Mouse (Mus musculus) embryonic facial prominence, embryonic 11.5 days (tissue): ENCODE data around the gene Banp. TPM values are rescaled to one million over a fixed set of nuclear protein-coding genes. Genes with fewer than 3 reads are reported as not detected.

ENCODE experiments used
- ATAC-seq: fragments of 200-750 bp; cut with Nextera tagmentation; replicated peaks from 2 replicates; pipeline ENCODE4 v1.8.0; 2017; ENCODE audit warnings: low read depth; ENCODE audit not compliant: insufficient number of reproducible peaks, low FRiP score, low TSS enrichment
- DNase-seq: peaks from one replicate; pipeline ENCODE4 v3.0.0-alpha.2; 2015; ENCODE audit warnings: low spot score
- H3K27ac ChIP-seq: fragments of 300-500 bp; sonication (generic); replicated peaks from 2 replicates; pipeline ENCODE4 v1.5.1; 2014; ENCODE audit warnings: mild to moderate bottlenecking, low read depth, low read length, control low read depth
- H3K27me3 ChIP-seq: fragments of 300-500 bp; sonication (generic); 2 replicates; pipeline ENCODE4 v1.6.1; 2014; ENCODE audit warnings: mild to moderate bottlenecking, low read length, moderate library complexity, mixed read lengths; ENCODE audit not compliant: control insufficient read depth, insufficient read depth
- H3K36me3 ChIP-seq: fragments of 300-500 bp; sonication (generic); replicated peaks from 2 replicates; pipeline ENCODE4 v1.6.1; 2014; ENCODE audit warnings: low read depth, mild to moderate bottlenecking, low read length, moderate library complexity, mixed read lengths; ENCODE audit not compliant: control insufficient read depth, insufficient read depth
- H3K4me1 ChIP-seq: fragments of 300-500 bp; sonication (generic); 2 replicates; pipeline ENCODE4 v1.6.1; 2014; ENCODE audit warnings: low read length, mixed read lengths; ENCODE audit not compliant: control insufficient read depth, insufficient read depth
- H3K4me2 ChIP-seq: fragments of 300-500 bp; sonication (generic); 2 replicates; pipeline ENCODE4 v1.6.1; 2014; ENCODE audit warnings: low read depth, mild to moderate bottlenecking, control low read depth, low read length, moderate library complexity
- H3K4me3 ChIP-seq: fragments of 300-500 bp; sonication (generic); 2 replicates; pipeline ENCODE4 v1.5.1; 2014; ENCODE audit warnings: low read depth, low read length, control low read depth
- H3K9ac ChIP-seq: fragments of 300-500 bp; sonication (generic); replicated peaks from 2 replicates; pipeline ENCODE4 v1.6.1; 2014; ENCODE audit warnings: mild to moderate bottlenecking, control low read depth, low read length
- H3K9me3 ChIP-seq: fragments of 300-500 bp; sonication (generic); replicated peaks from 2 replicates; pipeline ENCODE4 v1.6.1; 2016; ENCODE audit warnings: mild to moderate bottlenecking, low read length, inconsistent platforms, mixed read lengths; ENCODE audit not compliant: control insufficient read depth
- WGBS: fragments of 180-500 bp; shearing (Covaris S2); extraction: QIAGEN DNeasy Blood & Tissue Kit; methylation state at CpG from one replicate; pipeline ENCODE4 v1.1.7; 2014; 5-methylcytosine and 5-hydroxymethylcytosine counted together
- polyA plus RNA-seq: library from polyadenylated mRNA; unstranded; fragments of >200 nt; fragmentation: Nextera tagmentation; extraction: Ambion mirVana; gene quantifications from 2 replicates; pipeline ENCODE4 v1.2.1, GENCODE M21; 2014

The Banp gene
- polyA plus RNA-seq, 1 experiment from 2014 or later, result 56.2 TPM

- DNase-seq (no peak), ATAC-seq (no peak)
- 86% methylated on average over 7 of the region's 7 CpGs for WGBS
- H3K9ac ChIP-seq, result no peak overlapping the region
- H3K4me2 ChIP-seq, result no peak overlapping the region
- no peaks in the 10 kb centered on the region for H3K36me3 ChIP-seq
- no peak overlapping the region for H3K27ac ChIP-seq
- no peaks in the 10 kb centered on the region for H3K9me3 ChIP-seq
- no peak overlapping the region for H3K4me3 ChIP-seq
- no peaks in the 10 kb centered on the region; the same call in 1 of the 2 replicates for H3K27me3 ChIP-seq
- H3K4me1 ChIP-seq, result no peaks in the 10 kb centered on the region
These were observed 18.0 kb upstream of the Banp start for GRCm38 (mm10) chr8:121931571-121931970.

DNA sequence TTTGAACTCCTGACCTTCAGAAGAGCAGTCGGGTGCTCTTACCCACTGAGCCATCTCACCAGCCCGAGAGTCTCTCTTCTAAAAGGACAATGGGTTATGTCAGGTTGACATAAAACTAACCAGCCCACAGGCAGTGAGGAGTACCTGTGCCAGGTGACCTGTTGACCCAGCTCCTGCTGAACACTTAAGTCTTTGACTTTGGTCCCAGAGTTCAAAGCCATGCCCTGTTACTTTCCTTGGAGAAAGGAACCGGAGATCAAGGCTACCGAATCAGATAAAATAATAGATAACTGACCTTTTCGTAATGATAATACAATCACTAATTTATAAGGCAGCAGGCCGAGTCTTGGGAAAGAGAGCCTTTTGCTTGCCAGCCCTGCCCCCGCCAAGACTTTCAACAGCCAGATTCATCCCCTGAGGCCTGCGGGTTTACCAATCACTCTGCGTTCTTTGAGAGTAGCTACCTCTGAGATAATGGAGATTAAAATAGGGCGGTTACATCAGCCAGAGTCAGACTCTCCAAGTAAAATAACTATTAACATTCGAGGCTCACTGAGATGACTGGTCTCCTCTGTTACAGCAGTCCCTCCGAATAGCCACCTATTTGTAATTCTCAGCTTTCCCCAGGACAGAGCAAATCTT is 17.4 kb upstream of the Banp start:
- ATAC-seq, result no peak
- H3K9ac ChIP-seq, result no peak overlapping the region
- H3K4me2 ChIP-seq, result no peak overlapping the region
- no peaks in the 10 kb centered on the region for H3K36me3 ChIP-seq
- no peak overlapping the region for H3K27ac ChIP-seq
- no peaks in the 10 kb centered on the region for H3K4me1 ChIP-seq
- H3K9me3 ChIP-seq, result no peaks in the 10 kb centered on the region
- H3K4me3 ChIP-seq, result no peak overlapping the region
- no peak for DNase-seq
- H3K27me3 ChIP-seq, result no peaks in the 10 kb centered on the region; the same call in 1 of the 2 replicates
- WGBS, result 75% methylated on average over 12 of the region's 12 CpGs

DNA sequence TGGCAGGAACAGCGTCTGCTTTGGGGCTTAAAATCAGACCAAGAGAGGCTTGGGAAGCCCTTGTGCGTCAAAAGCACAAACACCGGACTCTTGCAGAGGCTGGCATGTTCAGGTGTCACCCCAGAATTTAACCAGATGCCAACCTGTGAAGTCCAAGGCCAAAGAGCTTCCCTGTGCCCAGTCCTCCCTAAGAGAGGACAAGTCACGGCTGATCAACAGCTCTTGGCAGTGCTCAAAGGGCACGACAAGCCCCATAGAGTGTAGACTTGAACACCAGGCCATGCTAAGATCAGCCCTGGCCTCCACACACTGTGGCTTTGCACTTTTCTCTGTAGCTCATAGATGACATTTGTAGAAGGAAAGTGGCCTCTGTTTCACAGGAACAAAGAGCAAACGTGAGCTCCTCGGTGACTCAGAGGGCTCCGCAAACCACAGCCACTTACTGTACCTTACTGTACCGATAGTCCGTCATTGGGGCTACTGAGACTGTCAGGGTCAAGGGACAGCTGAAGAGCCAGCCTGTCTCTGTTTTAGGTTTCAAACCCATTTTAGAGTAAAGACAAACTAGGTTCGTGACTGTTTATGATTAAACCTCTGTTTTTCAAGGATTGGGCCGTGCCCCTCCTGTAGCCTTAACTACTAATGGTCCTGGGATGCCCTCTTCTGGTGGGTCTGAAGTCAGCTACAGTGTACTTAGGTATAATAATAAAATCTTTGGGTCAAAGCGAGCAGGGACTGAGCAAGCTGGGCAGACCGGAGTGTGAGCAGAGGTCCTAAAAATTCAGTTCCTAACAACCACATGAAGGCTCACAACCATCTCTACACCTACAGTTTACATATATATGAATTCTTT is 16.7 kb upstream of the Banp start:
- 84% methylated on average over 14 of the region's 14 CpGs for WGBS

DNA sequence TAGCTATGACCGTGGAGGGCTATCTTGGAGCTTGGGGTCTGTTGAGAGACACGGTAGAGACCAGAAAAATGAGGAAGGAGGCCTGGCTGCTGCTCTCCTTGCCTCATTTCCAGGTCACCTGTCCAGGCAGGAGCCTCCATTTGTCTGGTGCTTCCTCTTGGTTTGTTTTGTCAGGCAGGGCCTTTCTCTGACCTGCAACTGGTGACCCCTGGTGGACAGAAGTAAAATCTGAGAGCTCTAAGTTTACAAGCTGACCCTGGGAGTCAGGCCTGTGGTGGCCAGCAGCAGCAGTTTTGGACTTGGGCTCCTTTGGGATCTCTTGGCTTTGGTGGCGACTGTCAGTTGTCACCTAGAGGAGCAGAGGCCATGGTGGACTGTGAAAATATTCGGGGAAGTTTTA is 15.0 kb upstream of the Banp start:
- H3K9ac ChIP-seq, result no peak overlapping the region

More for the DNA sequence above, 16.7 kb upstream of the Banp start:
- ATAC-seq, result no peak
- H3K4me3 ChIP-seq, result no peak overlapping the region
- H3K9me3 ChIP-seq, result no peaks in the 10 kb centered on the region
- H3K36me3 ChIP-seq, result no peaks in the 10 kb centered on the region
- H3K4me2 ChIP-seq, result no peak overlapping the region
- no peak overlapping the region for H3K27ac ChIP-seq
- no peaks in the 10 kb centered on the region; the same call in 1 of the 2 replicates for H3K27me3 ChIP-seq
- DNase-seq, result no peak
- no peaks in the 10 kb centered on the region for H3K4me1 ChIP-seq
- H3K9ac ChIP-seq, result no peak overlapping the region

GRCm38 (mm10) chr8:121934923-121935322 is 14.6 kb upstream of the Banp start:
- no peaks in the 10 kb centered on the region for H3K4me1 ChIP-seq
- no peak for DNase-seq
- no peak for ATAC-seq
- no peak overlapping the region for H3K27ac ChIP-seq
- H3K4me2 ChIP-seq, result no peak overlapping the region
- H3K36me3 ChIP-seq, result no peaks in the 10 kb centered on the region
- no peaks in the 10 kb centered on the region; the same call in 1 of the 2 replicates for H3K27me3 ChIP-seq
- no peaks in the 10 kb centered on the region for H3K9me3 ChIP-seq
- no peak overlapping the region for H3K4me3 ChIP-seq
- no peak overlapping the region for H3K9ac ChIP-seq

More for the DNA sequence above, 15.0 kb upstream of the Banp start:
- Histone ChIP-seq H3K27me3 (no peaks in the 10 kb centered on the region; the same call in 1 of the 2 replicates), H3K4me3 (no peak overlapping the region), H3K36me3 (no peaks in the 10 kb centered on the region), H3K9me3 (no peaks in the 10 kb centered on the region), H3K4me2 (no peak overlapping the region), H3K4me1 (no peaks in the 10 kb centered on the region), H3K27ac (no peak overlapping the region)
- ATAC-seq (no peak), DNase-seq (peak; percentile 62)
- WGBS, result 36% methylated on average over 4 of the region's 4 CpGs

- DNase-seq (peak; percentile 48), ATAC-seq (no peak; the same call in 1 of the 2 replicates)
- H3K9me3 ChIP-seq, result no peaks in the 10 kb centered on the region
- H3K4me3 ChIP-seq, result no peak overlapping the region
- no peaks in the 10 kb centered on the region for H3K4me1 ChIP-seq
- H3K4me2 ChIP-seq, result no peak overlapping the region
- H3K9ac ChIP-seq, result no peak overlapping the region
- H3K27ac ChIP-seq, result no peak overlapping the region
- 50% methylated on average over 12 of the region's 12 CpGs for WGBS
- H3K36me3 ChIP-seq, result no peaks in the 10 kb centered on the region
- H3K27me3 ChIP-seq, result no peaks in the 10 kb centered on the region; the same call in 1 of the 2 replicates
These were observed 13.9 kb upstream of the Banp start for GRCm38 (mm10) chr8:121935341-121936294.

GRCm38 (mm10) chr8:121936391-121936790 is 13.2 kb upstream of the Banp start:
- Histone ChIP-seq H3K27me3 (no peaks in the 10 kb centered on the region; the same call in 1 of the 2 replicates), H3K4me2 (no peak overlapping the region), H3K4me1 (no peaks in the 10 kb centered on the region), H3K27ac (no peak overlapping the region), H3K4me3 (no peak overlapping the region), H3K9me3 (no peaks in the 10 kb centered on the region), H3K9ac (no peak overlapping the region), H3K36me3 (no peaks in the 10 kb centered on the region)
- ATAC-seq, result no peak
- DNase-seq, result no peak
- WGBS, result 72% methylated on average over 14 of the region's 14 CpGs
